Mouse (Mus musculus) neural tube, embryonic 12.5 days (tissue): ENCODE measurements around the gene Ihh. TPM values are rescaled to one million over a fixed set of nuclear protein-coding genes. Genes with fewer than 3 reads are reported as not detected.

Source experiments
- ATAC-seq: fragments of 200-750 bp; cut with Nextera tagmentation; 2 replicates; pipeline ENCODE4 v1.8.0; 2017; ENCODE audit warnings: low read depth, mild to moderate bottlenecking, moderate TSS enrichment, moderate library complexity; ENCODE audit not compliant: low FRiP score
- H3K27ac ChIP-seq: fragments of 300-500 bp; sonication (generic); 2 replicates; pipeline ENCODE4 v1.5.1; 2016
- H3K27me3 ChIP-seq: fragments of 300-500 bp; sonication (generic); replicated peaks from 2 replicates; pipeline ENCODE4 v1.6.1; 2016; ENCODE audit warnings: mild to moderate bottlenecking
- H3K36me3 ChIP-seq: fragments of 300-500 bp; sonication (generic); 2 replicates; pipeline ENCODE4 v1.6.1; 2016; ENCODE audit warnings: mild to moderate bottlenecking
- H3K4me1 ChIP-seq: fragments of 300-500 bp; sonication (generic); 2 replicates; pipeline ENCODE4 v1.6.1; 2016
- H3K4me2 ChIP-seq: fragments of 300-500 bp; sonication (generic); replicated peaks from 2 replicates; pipeline ENCODE4 v1.6.1; 2016; ENCODE audit warnings: mild to moderate bottlenecking
- H3K4me3 ChIP-seq: fragments of 300-500 bp; sonication (generic); 2 replicates; pipeline ENCODE4 v1.5.1; 2016
- H3K9ac ChIP-seq: fragments of 300-500 bp; sonication (generic); 2 replicates; pipeline ENCODE4 v1.6.1; 2016; ENCODE audit warnings: mild to moderate bottlenecking
- H3K9me3 ChIP-seq: fragments of 300-500 bp; sonication (generic); 2 replicates; pipeline ENCODE4 v1.6.1; 2016; ENCODE audit warnings: mild to moderate bottlenecking
- WGBS: fragments of 180-500 bp; shearing (Covaris S2); methylation state at CpG from one replicate; pipeline ENCODE4 v1.1.7; 2016; 5-methylcytosine and 5-hydroxymethylcytosine counted together
- polyA plus RNA-seq: library from polyadenylated mRNA; unstranded; fragments of >200 nt; fragmentation: Nextera tagmentation; extraction: Ambion mirVana; gene quantifications from 2 replicates; pipeline ENCODE4 v1.2.1, GENCODE M21; 2016

Gene Ihh
- polyA plus RNA-seq, result 0.24 and 0.28 TPM in 2 replicates

GRCm38 (mm10) chr1:74951556-74952210 is at the start of gene Ihh:
Gene Ihh, minus strand, starts transcription at chr1:74951672.
- Histone ChIP-seq H3K9me3 (no peaks in the 10 kb centered on the region), H3K4me1 (peaks cover 30% of the 10 kb centered on the region), H3K4me3 (peak within 1 kb of the TSS; percentile 32), H3K36me3 (no peaks in the 10 kb centered on the region), H3K4me2 (peak within 1 kb of the TSS; percentile 64), H3K9ac (peak within 1 kb of the TSS; percentile 29; the same call in 1 of the 2 replicates), H3K27me3 (peaks cover 90% of the 10 kb centered on the region), H3K27ac (no peak within 1 kb of the TSS)
- no peak for ATAC-seq
- under 1% methylated on average over 53 of the region's 55 CpGs for WGBS

- Histone ChIP-seq H3K4me3 (no peak overlapping the region), H3K9me3 (no peaks in the 10 kb centered on the region), H3K27ac (no peak overlapping the region), H3K36me3 (no peaks in the 10 kb centered on the region), H3K9ac (no peak overlapping the region), H3K4me1 (no peaks in the 10 kb centered on the region), H3K4me2 (no peak overlapping the region), H3K27me3 (no peaks in the 10 kb centered on the region)
- 74% methylated on average over 6 of the region's 6 CpGs for WGBS
- ATAC-seq, result no peak
Measured at GRCm38 (mm10) chr1:75001183-75001582, 49.7 kb upstream of the Ihh start.

DNA sequence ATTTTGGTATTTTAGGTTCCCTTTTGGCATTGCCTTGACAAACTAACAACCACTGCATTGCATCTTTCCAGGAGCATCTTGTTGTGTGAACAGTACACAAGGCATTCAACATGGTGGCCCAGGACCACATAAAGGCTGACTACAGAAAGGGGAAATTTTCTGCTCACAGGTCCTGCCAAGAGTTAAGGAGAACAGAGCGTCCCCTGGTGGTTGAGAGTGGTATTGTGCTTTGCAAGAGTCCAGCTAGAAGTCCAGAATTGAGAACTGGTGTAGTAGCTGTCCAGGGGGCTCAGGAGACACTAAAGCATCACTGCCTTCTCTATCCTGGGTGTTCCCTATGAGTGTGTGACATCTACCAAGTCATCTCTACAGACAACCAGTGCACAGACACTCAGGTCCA is 49.0 kb upstream of the Ihh start:
- H3K36me3 ChIP-seq, result no peaks in the 10 kb centered on the region
- H3K4me3 ChIP-seq, result no peak overlapping the region
- WGBS, result 2% methylated on average over 1 of the region's 1 CpGs
- H3K4me2 ChIP-seq, result no peak overlapping the region
- H3K9ac ChIP-seq, result no peak overlapping the region
- H3K9me3 ChIP-seq, result no peaks in the 10 kb centered on the region
- no peak overlapping the region for H3K27ac ChIP-seq
- ATAC-seq, result no peak
- H3K27me3 ChIP-seq, result no peaks in the 10 kb centered on the region
- no peaks in the 10 kb centered on the region for H3K4me1 ChIP-seq

DNA sequence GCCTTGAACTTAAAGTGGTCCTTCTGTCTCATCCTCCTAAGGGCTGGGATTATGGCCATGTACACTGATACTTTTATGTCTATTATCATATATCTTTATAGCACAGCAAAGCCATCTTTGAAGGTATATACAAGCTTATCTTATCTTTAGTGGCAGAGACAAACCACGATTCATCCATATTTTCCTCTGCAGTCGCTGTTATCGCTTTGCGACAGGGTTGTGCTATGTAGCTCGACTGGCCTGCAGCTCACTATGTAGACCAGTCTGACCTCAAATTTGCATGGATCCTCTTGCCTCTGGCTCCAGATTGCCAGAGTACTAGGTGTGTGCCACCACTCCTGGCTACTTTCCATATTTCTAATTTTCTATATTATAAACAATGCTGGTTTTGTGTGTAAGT is 47.7 kb upstream of the Ihh start:
- no peak overlapping the region for H3K4me2 ChIP-seq
- no peak overlapping the region for H3K9ac ChIP-seq
- H3K9me3 ChIP-seq, result no peaks in the 10 kb centered on the region
- WGBS, result 90% methylated on average over 5 of the region's 5 CpGs
- H3K36me3 ChIP-seq, result no peaks in the 10 kb centered on the region
- no peak overlapping the region for H3K27ac ChIP-seq
- H3K4me3 ChIP-seq, result no peak overlapping the region
- H3K4me1 ChIP-seq, result no peaks in the 10 kb centered on the region
- no peaks in the 10 kb centered on the region for H3K27me3 ChIP-seq
- ATAC-seq, result no peak

DNA sequence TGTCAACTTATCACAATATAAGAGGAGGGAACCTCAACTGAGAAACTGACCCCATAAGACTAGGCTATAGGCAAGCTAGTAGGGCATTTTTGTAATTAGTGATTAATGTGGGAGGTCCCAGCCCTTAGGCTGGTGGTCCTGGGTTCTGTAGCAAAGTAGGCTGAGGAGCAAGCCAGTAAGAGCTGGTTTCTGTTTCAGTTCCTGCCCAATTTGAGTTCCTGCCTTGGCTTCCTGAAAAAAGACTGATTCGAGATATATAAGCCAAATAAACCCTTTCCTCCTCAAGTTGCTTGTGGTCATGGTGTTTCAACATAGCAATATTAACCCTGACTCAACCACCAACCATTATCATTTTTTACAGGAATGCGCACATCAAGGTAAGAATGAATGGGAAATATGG is 45.8 kb upstream of the Ihh start:
- Histone ChIP-seq H3K27me3 (no peaks in the 10 kb centered on the region), H3K4me3 (no peak overlapping the region), H3K36me3 (no peaks in the 10 kb centered on the region), H3K27ac (no peak overlapping the region), H3K9ac (no peak overlapping the region), H3K4me2 (no peak overlapping the region), H3K4me1 (no peaks in the 10 kb centered on the region), H3K9me3 (no peaks in the 10 kb centered on the region)
- ATAC-seq, result no peak
- WGBS, result 86% methylated on average over 2 of the region's 2 CpGs

DNA sequence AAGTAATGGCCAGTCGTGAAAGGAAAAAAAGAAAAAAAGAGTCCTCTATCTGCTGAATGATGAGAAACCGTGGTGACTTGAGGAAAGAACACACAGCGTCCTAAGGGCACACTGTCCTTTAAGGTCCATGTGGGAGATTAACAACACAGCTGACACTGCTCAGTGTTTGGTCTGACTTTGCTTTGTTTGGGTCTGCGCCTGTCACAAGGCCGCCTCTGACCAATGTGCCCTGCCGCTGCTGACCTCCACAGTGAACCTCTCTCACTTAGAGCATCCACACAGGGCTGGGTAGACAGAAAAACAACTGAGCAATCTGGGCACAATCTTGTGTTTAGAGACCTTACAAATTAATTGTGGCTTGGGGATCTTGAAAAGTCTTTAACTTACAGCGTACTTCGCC is 25.5 kb upstream of the Ihh start:
- Histone ChIP-seq H3K27ac (no peak overlapping the region), H3K27me3 (no peaks in the 10 kb centered on the region), H3K4me2 (no peak overlapping the region), H3K9me3 (no peaks in the 10 kb centered on the region), H3K36me3 (no peaks in the 10 kb centered on the region), H3K9ac (no peak overlapping the region), H3K4me3 (no peak overlapping the region), H3K4me1 (peaks cover 8% of the 10 kb centered on the region)
- ATAC-seq, result no peak
- WGBS, result 71% methylated on average over 8 of the region's 8 CpGs

DNA sequence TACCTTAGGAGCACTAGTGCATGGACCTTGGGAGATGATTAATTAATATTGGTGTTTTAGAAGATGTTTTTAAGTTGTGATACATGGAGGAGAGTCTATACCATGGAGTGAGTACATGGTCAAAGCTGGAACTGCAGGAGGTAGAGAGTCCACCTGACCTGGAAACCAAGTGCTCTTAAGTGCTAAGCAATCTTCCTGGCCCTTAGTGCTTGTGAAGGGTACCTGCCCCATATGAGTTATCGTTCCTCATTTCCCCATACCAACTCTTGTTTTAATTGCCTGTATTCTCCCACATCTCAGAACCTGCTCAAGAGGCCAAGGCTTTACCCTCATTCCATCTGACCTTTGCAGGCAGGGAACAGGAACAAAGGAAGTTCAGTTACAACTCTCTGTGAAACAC is 24.5 kb upstream of the Ihh start:
- no peak overlapping the region for H3K4me3 ChIP-seq
- H3K27ac ChIP-seq, result no peak overlapping the region
- peaks cover 8% of the 10 kb centered on the region for H3K4me1 ChIP-seq
- H3K9ac ChIP-seq, result no peak overlapping the region
- 93% methylated on average over 1 of the region's 1 CpGs for WGBS
- no peaks in the 10 kb centered on the region for H3K36me3 ChIP-seq
- no peak for ATAC-seq
- no peaks in the 10 kb centered on the region for H3K27me3 ChIP-seq
- no peaks in the 10 kb centered on the region for H3K9me3 ChIP-seq
- H3K4me2 ChIP-seq, result no peak overlapping the region

- no peak for ATAC-seq
- Histone ChIP-seq H3K9ac (no peak overlapping the region), H3K36me3 (no peaks in the 10 kb centered on the region), H3K4me3 (no peak overlapping the region), H3K27me3 (no peaks in the 10 kb centered on the region), H3K4me2 (no peak overlapping the region), H3K27ac (no peak overlapping the region), H3K9me3 (no peaks in the 10 kb centered on the region), H3K4me1 (peaks cover 4% of the 10 kb centered on the region; the same call in 1 of the 2 replicates)
- 81% methylated on average over 6 of the region's 6 CpGs for WGBS
Measured at GRCm38 (mm10) chr1:74973590-74973989, 22.1 kb upstream of the Ihh start.

DNA sequence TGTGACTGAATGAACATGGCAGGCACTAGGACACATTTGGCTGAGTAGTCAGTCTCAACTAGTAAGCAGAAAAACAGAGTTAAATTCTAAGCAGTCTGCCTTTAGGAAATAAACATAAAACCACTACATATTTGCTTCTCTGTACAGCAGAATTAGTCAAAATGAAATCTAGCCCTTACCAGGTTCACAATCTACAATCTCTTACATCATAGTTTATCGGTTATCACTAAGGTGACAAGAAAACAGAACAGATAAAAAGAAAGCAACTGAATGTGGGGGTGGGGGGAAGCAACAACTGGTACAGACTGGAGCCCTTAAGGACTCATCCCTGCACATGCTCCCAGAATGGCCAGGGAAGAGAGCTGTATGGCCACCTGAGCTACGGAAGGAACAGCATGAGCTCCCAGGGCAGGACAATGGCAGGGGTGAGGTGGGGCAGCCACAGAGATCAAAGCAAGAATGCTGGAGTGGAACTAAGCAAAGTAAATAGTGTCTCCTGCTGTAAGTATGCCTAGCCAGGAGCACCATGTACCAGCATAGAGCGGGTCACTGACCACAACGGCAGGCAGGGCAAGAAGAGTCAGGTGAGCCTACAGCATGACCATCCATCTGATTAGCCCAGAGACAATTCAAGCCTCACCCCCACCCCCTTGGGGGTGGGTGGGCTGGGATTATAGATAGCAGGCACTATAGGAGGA is 20.0 kb upstream of the Ihh start:
- ATAC-seq, result no peak
- no peak overlapping the region for H3K4me3 ChIP-seq
- 59% methylated on average over 4 of the region's 4 CpGs for WGBS
- no peak overlapping the region for H3K27ac ChIP-seq
- H3K9ac ChIP-seq, result no peak overlapping the region
- H3K27me3 ChIP-seq, result no peaks in the 10 kb centered on the region
- H3K4me2 ChIP-seq, result no peak overlapping the region
- no peaks in the 10 kb centered on the region; the same call in 1 of the 2 replicates for H3K4me1 ChIP-seq
- H3K9me3 ChIP-seq, result no peaks in the 10 kb centered on the region
- H3K36me3 ChIP-seq, result no peaks in the 10 kb centered on the region

GRCm38 (mm10) chr1:74967962-74968580 is 16.6 kb upstream of the Ihh start:
- Histone ChIP-seq H3K27me3 (no peaks in the 10 kb centered on the region), H3K27ac (no peak overlapping the region), H3K36me3 (no peaks in the 10 kb centered on the region), H3K9me3 (no peaks in the 10 kb centered on the region), H3K4me2 (no peak overlapping the region), H3K4me1 (peaks cover 13% of the 10 kb centered on the region), H3K4me3 (no peak overlapping the region), H3K9ac (no peak overlapping the region)
- 76% methylated on average over 8 of the region's 8 CpGs for WGBS
- ATAC-seq, result no peak

DNA sequence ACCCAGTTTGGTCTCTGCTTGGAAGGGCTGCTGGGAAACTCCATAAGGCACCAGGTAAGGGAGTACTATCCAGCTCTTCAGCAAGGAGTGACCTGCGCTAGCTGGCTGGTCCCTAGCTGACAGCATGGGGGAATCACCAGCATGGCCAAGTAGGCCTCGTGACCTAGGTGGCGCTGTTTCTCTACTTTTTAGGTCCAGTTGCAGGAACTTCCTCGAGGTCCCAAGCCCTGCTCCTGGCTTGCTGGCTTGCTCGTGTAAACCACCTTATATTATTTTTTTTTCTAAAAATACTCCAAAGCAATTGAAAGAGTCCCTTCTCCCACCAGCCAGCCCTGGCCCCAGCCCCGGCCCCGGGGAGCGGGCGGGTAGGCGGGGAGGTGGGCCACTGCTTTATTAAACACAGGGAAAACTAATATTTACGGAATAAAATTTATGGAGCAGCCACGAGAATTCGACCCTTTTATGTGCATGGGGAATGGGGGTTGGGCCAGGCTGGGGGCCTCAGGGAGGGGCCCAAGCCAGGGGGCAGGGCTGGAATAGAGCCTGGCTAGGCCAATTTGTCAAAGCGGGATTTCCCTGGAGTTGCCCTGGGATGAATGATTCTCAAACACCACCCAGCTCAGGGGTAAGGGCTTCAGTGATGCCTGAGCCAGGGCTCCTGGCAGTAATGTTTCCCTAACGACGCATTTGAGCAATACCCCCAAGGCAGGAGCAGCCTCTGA is 13.2 kb upstream of the Ihh start:
- H3K36me3 ChIP-seq, result no peaks in the 10 kb centered on the region
- peak overlapping the region; percentile 18; the same call in 1 of the 2 replicates for H3K9ac ChIP-seq
- no peak overlapping the region for H3K27ac ChIP-seq
- peaks cover 4% of the 10 kb centered on the region; the same call in 1 of the 2 replicates for H3K27me3 ChIP-seq
- H3K4me2 ChIP-seq, result peak overlapping the region; percentile 57
- H3K4me3 ChIP-seq, result no peak overlapping the region; the same call in 1 of the 2 replicates
- H3K4me1 ChIP-seq, result peaks cover 13% of the 10 kb centered on the region
- WGBS, result 7% methylated on average over 16 of the region's 16 CpGs
- no peaks in the 10 kb centered on the region for H3K9me3 ChIP-seq
- ATAC-seq, result peak; percentile 37; the same call in 1 of the 2 replicates

DNA sequence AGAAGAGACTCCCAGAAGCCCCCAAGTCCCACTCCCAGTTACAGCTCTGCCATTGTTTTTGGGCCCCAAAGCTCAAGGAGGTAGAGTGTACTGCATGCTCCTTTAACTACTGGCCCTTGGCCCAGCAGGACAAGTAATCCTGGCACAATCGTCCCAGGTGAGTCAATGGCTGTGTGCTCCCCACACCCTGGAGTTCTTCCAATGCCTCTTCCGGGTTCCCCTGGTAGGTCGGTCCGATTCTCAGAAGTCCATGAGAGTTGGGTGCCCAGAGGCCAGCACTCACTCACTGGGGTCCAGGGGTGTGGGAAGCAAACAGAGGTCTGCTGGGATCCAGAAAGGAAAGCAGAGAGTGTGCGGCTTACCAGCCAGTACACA is 11.4 kb upstream of the Ihh start:
- Histone ChIP-seq H3K9ac (no peak overlapping the region), H3K4me3 (no peak overlapping the region), H3K4me1 (peaks cover 13% of the 10 kb centered on the region), H3K9me3 (no peaks in the 10 kb centered on the region), H3K27ac (no peak overlapping the region), H3K36me3 (no peaks in the 10 kb centered on the region), H3K4me2 (no peak overlapping the region), H3K27me3 (peaks cover 6% of the 10 kb centered on the region; the same call in 1 of the 2 replicates)
- 87% methylated on average over 5 of the region's 5 CpGs for WGBS
- no peak for ATAC-seq
